Mouse (Mus musculus) limb, embryonic 13.5 days (tissue): ENCODE measurements at regions not wholly inside any gene's neighbourhood (a gene's known extent, or its start where the extent isn't known, plus 50 kb on each side); places are given as distances from the start of the nearest gene placed in this dataset.
A peak's percentile ranks its signal among the peaks of the same experiment; 100 is the strongest.

ENCODE experiments used
- ATAC-seq: fragments of 200-750 bp; cut with Nextera tagmentation; 2 replicates; pipeline ENCODE4 v1.8.0; 2017; ENCODE audit warnings: low read depth, moderate number of reproducible peaks, moderate TSS enrichment; ENCODE audit not compliant: low FRiP score
- H3K27ac ChIP-seq: fragments of 300-500 bp; sonication (generic); 2 replicates; pipeline ENCODE4 v1.5.1; 2015; ENCODE audit warnings: inconsistent platforms, mild to moderate bottlenecking, moderate library complexity
- H3K27me3 ChIP-seq: fragments of 300-500 bp; sonication (generic); 2 replicates; pipeline ENCODE4 v1.6.1; 2015; ENCODE audit warnings: mild to moderate bottlenecking, inconsistent platforms
- H3K36me3 ChIP-seq: fragments of 300-500 bp; sonication (generic); 2 replicates; pipeline ENCODE4 v1.6.1; 2015; ENCODE audit warnings: inconsistent platforms, mild to moderate bottlenecking, moderate library complexity
- H3K4me1 ChIP-seq: fragments of 300-500 bp; sonication (generic); 2 replicates; pipeline ENCODE4 v1.6.1; 2015; ENCODE audit warnings: inconsistent platforms
- H3K4me2 ChIP-seq: fragments of 300-500 bp; sonication (generic); replicated peaks from 2 replicates; pipeline ENCODE4 v1.6.1; 2015; ENCODE audit warnings: inconsistent platforms, mild to moderate bottlenecking, moderate library complexity
- H3K4me3 ChIP-seq: fragments of 300-500 bp; sonication (generic); 2 replicates; pipeline ENCODE4 v1.5.1; 2015; ENCODE audit warnings: moderate library complexity, mild to moderate bottlenecking, inconsistent platforms
- H3K9ac ChIP-seq: fragments of 300-500 bp; sonication (generic); 2 replicates; pipeline ENCODE4 v1.6.1; 2015; ENCODE audit warnings: mild to moderate bottlenecking, inconsistent platforms
- H3K9me3 ChIP-seq: fragments of 300-500 bp; sonication (generic); 2 replicates; pipeline ENCODE4 v1.6.1; 2016; ENCODE audit warnings: inconsistent platforms
- WGBS: fragments of 180-500 bp; shearing (Covaris S2); methylation state at CpG from one replicate; pipeline ENCODE4 v1.1.7; 2015; 5-methylcytosine and 5-hydroxymethylcytosine counted together

- no peak for ATAC-seq
- Histone ChIP-seq H3K27me3 (0 out of 2 replicates have a peak, but pooled peaks cover 3% of the 10 kb centered on the region), H3K4me1 (peaks cover 8% of the 10 kb centered on the region), H3K4me2 (no peak overlapping the region), H3K36me3 (no peaks in the 10 kb centered on the region), H3K9ac (no peak overlapping the region), H3K27ac (no peak overlapping the region), H3K4me3 (no peak overlapping the region), H3K9me3 (no peaks in the 10 kb centered on the region)
- 65% methylated on average over 4 of the region's 4 CpGs for WGBS
Observed at GRCm38 (mm10) chr2:115488465-115488864, 93.1 kb upstream of the BC052040 start.

DNA sequence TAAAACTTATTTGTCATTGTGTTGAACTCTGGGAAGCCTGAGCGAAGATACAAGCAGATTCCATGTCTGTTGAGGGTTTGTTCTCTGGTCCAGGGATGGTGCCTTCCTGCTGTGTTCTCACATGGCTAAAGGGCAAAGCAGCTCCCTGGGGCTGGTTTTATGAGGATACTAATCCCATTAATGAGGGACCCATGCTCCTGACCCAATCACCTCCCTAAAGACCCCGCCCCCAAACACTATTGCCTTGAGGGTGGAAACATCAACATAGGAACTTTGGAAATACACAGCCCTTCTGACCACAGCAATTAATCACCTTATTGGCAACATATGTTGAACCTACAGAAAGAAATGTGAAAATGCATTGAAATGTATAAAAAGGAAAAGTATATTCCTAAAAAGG, 88.5 kb upstream of the BC052040 start:
- H3K4me1 ChIP-seq, result peaks cover 3% of the 10 kb centered on the region; the same call in 1 of the 2 replicates
- no peak overlapping the region for H3K4me2 ChIP-seq
- H3K9ac ChIP-seq, result no peak overlapping the region
- H3K36me3 ChIP-seq, result no peaks in the 10 kb centered on the region
- no peak for ATAC-seq
- no peak overlapping the region for H3K4me3 ChIP-seq
- H3K27me3 ChIP-seq, result no peaks in the 10 kb centered on the region
- no peak overlapping the region for H3K27ac ChIP-seq
- 0 out of 2 replicates have a peak, but pooled peaks cover 5% of the 10 kb centered on the region for H3K9me3 ChIP-seq
- 22% methylated on average over 2 of the region's 2 CpGs for WGBS

DNA sequence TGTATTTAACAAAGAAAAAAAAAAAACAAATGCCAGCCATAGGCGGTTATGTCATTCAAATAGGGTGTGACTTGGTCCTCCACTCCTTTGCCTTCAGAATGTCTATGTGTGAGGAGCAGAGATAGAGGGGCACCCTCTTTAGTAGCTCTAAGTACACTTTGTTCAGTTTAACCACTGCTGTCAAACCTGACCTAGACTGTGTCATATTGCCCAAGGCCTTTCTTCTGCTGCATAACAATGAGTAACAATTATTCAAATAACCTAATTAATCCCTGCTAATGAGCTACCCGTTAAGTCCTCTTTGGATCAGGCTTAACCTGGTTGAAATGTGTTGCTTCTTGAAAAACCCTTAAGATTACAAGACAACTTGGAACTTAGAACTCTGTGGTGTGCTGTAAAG, 81.6 kb upstream of the BC052040 start:
- no peaks in the 10 kb centered on the region for H3K36me3 ChIP-seq
- no peak overlapping the region for H3K27ac ChIP-seq
- peaks cover 12% of the 10 kb centered on the region; the same call in 1 of the 2 replicates for H3K27me3 ChIP-seq
- no peak overlapping the region for H3K9ac ChIP-seq
- no peak for ATAC-seq
- H3K9me3 ChIP-seq, result 0 out of 2 replicates have a peak, but pooled peaks cover 5% of the 10 kb centered on the region
- 72% methylated on average over 2 of the region's 2 CpGs for WGBS
- H3K4me1 ChIP-seq, result no peaks in the 10 kb centered on the region
- H3K4me3 ChIP-seq, result no peak overlapping the region
- H3K4me2 ChIP-seq, result no peak overlapping the region

GRCm38 (mm10) chr2:115509527-115509926, 72.0 kb upstream of the BC052040 start:
- Histone ChIP-seq H3K27ac (no peak overlapping the region), H3K4me1 (peaks cover 21% of the 10 kb centered on the region), H3K36me3 (no peaks in the 10 kb centered on the region), H3K27me3 (peaks cover 27% of the 10 kb centered on the region), H3K9ac (no peak overlapping the region), H3K9me3 (no peaks in the 10 kb centered on the region), H3K4me3 (no peak overlapping the region), H3K4me2 (no peak overlapping the region)
- WGBS, result 34% methylated on average over 10 of the region's 10 CpGs
- no peak for ATAC-seq

- Histone ChIP-seq H3K4me1 (peaks cover 26% of the 10 kb centered on the region), H3K9ac (no peak overlapping the region), H3K27me3 (peaks cover 30% of the 10 kb centered on the region), H3K36me3 (no peaks in the 10 kb centered on the region), H3K4me3 (no peak overlapping the region), H3K4me2 (no peak overlapping the region), H3K27ac (no peak overlapping the region), H3K9me3 (no peaks in the 10 kb centered on the region)
- WGBS, result 20% methylated on average over 3 of the region's 3 CpGs
- no peak for ATAC-seq
Observed at GRCm38 (mm10) chr2:115511146-115511545, 70.4 kb upstream of the BC052040 start.

DNA sequence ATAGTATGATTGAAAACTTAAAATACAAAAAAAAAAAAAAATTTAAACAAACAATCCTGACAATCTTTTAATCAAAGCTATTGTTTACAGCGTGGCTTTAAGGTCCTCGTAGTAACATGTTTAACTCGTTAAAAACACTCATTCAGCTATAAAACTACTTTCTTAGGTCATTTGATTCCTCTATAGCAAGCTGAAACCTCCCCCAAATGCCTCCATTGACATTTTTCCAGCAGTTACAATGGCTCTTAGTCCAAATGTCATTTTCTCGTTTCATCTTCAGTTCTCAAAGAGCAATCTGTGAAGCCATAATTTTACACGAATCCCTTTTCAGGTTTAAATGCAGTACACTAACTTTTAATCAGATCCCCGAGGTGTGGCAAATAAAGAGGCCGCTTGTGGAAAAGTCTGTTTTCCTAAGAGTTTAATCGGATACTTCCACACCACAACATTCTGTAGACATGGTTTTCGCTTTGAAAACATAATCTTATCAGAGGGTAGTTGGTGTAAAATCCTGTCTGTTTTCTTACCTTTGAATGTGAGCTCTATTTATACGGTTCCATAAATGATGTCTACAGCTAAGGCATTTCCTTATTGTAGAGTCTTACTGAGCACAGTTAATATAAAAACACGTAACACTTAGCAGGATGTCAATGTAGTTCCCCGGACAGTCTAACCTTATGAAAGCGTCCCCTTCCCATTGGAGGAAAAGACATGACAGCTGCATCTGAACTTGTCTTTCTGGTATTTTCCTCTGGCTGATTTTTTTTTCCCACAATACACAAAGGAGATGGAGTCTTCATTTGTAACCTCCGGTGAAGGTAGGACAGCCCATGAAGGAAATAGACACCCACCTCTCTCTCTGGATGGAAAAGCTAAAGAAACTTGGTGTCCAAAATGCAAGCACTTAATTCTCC, 69.6 kb upstream of the BC052040 start:
- Histone ChIP-seq H3K4me1 (peaks cover 26% of the 10 kb centered on the region), H3K27ac (no peak overlapping the region)

DNA sequence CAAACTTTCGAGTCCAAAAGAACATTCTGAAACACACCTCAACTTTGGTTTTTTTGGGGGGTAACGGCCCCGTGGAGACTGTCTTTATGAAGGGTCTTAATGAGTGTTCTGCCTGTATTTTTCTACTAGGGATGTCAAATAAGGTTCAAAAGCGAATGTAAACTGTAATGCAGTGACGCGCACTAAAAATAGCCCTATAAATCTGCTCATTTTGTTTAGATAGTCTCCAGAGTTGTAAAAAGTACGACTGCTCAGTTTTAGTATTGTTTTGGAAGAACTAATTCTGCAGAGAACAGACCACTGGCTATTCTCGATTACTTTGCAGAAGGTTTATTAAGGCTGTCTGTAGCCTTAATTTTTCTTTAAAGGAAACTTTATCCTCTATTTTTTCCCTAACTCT, 68.6 kb upstream of the BC052040 start:
- Histone ChIP-seq H3K9ac (no peak overlapping the region), H3K4me3 (no peak overlapping the region), H3K9me3 (no peaks in the 10 kb centered on the region), H3K4me2 (peak overlapping the region; percentile 44), H3K27me3 (peaks cover 36% of the 10 kb centered on the region), H3K27ac (no peak overlapping the region), H3K36me3 (no peaks in the 10 kb centered on the region), H3K4me1 (peaks cover 26% of the 10 kb centered on the region)
- WGBS, result 20% methylated on average over 8 of the region's 8 CpGs
- ATAC-seq, result peak; percentile 45; the same call in 1 of the 2 replicates

More for the DNA sequence above, 69.6 kb upstream of the BC052040 start:
- Histone ChIP-seq H3K9me3 (no peaks in the 10 kb centered on the region), H3K4me2 (peak overlapping the region; percentile 44), H3K36me3 (no peaks in the 10 kb centered on the region), H3K4me3 (no peak overlapping the region), H3K9ac (no peak overlapping the region), H3K27me3 (peaks cover 30% of the 10 kb centered on the region)
- ATAC-seq, result no peak
- WGBS, result 28% methylated on average over 14 of the region's 14 CpGs

- no peaks in the 10 kb centered on the region for H3K9me3 ChIP-seq
- H3K4me3 ChIP-seq, result no peak overlapping the region
- H3K27ac ChIP-seq, result no peak overlapping the region
- no peaks in the 10 kb centered on the region for H3K36me3 ChIP-seq
- H3K27me3 ChIP-seq, result peaks cover 36% of the 10 kb centered on the region
- no peak overlapping the region for H3K9ac ChIP-seq
- WGBS, result 5% methylated on average over 8 of the region's 8 CpGs
- peaks cover 26% of the 10 kb centered on the region for H3K4me1 ChIP-seq
- no peak for ATAC-seq
- peak overlapping the region; percentile 32; the same call in 1 of the 2 replicates for H3K4me2 ChIP-seq
Observed at GRCm38 (mm10) chr2:115513774-115514231, 67.7 kb upstream of the BC052040 start.

DNA sequence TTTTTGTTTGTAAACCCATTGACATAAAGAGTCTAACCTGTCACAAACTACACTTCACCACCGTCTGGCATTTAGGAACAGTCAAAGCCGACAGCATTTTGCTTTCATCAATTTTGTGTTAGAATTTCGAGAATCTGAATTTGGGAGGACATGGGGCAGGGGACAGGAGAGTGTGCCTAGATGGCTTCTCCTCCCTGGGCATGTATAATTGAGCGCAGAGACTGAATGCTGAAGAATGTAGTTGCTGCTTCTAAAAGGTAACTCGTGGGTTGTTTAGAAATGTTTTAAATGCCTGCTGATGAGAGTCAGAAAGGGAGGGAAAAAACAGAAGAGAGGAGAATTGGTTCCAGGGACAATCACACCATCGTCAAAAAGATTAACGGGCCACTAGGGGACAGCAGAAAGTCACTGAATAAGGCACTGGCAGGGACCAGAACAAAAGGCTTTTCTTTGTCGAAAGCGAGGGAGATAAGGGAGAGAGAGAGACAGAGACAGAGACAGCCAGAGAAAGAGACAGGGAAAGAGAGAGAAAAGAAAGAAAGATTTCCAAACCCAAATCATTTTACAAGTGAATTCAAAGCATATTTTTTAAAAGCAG, 66.6 kb upstream of the BC052040 start:
- H3K4me1 ChIP-seq, result peaks cover 26% of the 10 kb centered on the region
- peaks cover 31% of the 10 kb centered on the region for H3K27me3 ChIP-seq
- no peak overlapping the region for H3K4me3 ChIP-seq
- H3K9ac ChIP-seq, result no peak overlapping the region
- no peaks in the 10 kb centered on the region for H3K9me3 ChIP-seq
- H3K36me3 ChIP-seq, result no peaks in the 10 kb centered on the region
- 0 out of 2 replicates have a peak overlapping the region, but pooled peaks have one; percentile 7 for H3K4me2 ChIP-seq
- WGBS, result 11% methylated on average over 9 of the region's 9 CpGs
- no peak for ATAC-seq
- H3K27ac ChIP-seq, result no peak overlapping the region

- no peaks in the 10 kb centered on the region for H3K36me3 ChIP-seq
- H3K4me1 ChIP-seq, result peaks cover 26% of the 10 kb centered on the region
- no peak overlapping the region for H3K9ac ChIP-seq
- H3K4me3 ChIP-seq, result no peak overlapping the region
- H3K27ac ChIP-seq, result no peak overlapping the region
- H3K27me3 ChIP-seq, result peaks cover 33% of the 10 kb centered on the region
- no peak for ATAC-seq
- 72% methylated on average over 6 of the region's 6 CpGs for WGBS
- H3K4me2 ChIP-seq, result no peak overlapping the region
- H3K9me3 ChIP-seq, result no peaks in the 10 kb centered on the region
Observed at GRCm38 (mm10) chr2:115515470-115515869, 66.0 kb upstream of the BC052040 start.

- Histone ChIP-seq H3K4me2 (no peak overlapping the region), H3K36me3 (no peaks in the 10 kb centered on the region), H3K4me3 (no peak overlapping the region), H3K9me3 (no peaks in the 10 kb centered on the region), H3K27me3 (peaks cover 43% of the 10 kb centered on the region), H3K9ac (no peak overlapping the region), H3K4me1 (peaks cover 23% of the 10 kb centered on the region), H3K27ac (no peak overlapping the region)
- no peak for ATAC-seq
- WGBS, result 36% methylated on average over 2 of the region's 2 CpGs
Observed at GRCm38 (mm10) chr2:115516824-115517223, 64.7 kb upstream of the BC052040 start.

DNA sequence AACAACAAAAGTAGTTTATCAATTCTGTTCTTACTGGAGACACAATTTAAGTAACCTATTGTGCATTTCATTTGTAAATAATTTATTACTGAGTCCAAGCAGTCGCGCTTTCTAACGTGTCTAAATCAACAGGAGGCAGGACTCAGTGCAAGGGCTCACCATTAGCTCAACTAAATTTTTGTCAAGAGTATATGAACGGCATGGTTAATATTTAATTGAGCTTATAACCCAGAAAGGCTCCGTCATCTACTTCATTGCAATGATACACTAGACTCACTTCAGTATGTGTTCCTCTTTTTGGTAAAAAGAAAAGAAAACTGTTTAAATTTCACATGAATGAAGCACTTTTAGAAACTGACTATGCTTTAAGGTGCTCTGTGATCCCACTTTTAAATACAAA, 61.5 kb upstream of the BC052040 start:
- Histone ChIP-seq H3K36me3 (no peaks in the 10 kb centered on the region), H3K9me3 (no peaks in the 10 kb centered on the region), H3K4me1 (0 out of 2 replicates have a peak, but pooled peaks cover 2% of the 10 kb centered on the region), H3K4me3 (no peak overlapping the region), H3K4me2 (no peak overlapping the region), H3K27me3 (peaks cover 43% of the 10 kb centered on the region), H3K27ac (no peak overlapping the region), H3K9ac (no peak overlapping the region)
- WGBS, result 79% methylated on average over 5 of the region's 5 CpGs
- no peak for ATAC-seq
